ENCODE assay signal across 11 mouse cellular contexts in the genomic region with DNA sequence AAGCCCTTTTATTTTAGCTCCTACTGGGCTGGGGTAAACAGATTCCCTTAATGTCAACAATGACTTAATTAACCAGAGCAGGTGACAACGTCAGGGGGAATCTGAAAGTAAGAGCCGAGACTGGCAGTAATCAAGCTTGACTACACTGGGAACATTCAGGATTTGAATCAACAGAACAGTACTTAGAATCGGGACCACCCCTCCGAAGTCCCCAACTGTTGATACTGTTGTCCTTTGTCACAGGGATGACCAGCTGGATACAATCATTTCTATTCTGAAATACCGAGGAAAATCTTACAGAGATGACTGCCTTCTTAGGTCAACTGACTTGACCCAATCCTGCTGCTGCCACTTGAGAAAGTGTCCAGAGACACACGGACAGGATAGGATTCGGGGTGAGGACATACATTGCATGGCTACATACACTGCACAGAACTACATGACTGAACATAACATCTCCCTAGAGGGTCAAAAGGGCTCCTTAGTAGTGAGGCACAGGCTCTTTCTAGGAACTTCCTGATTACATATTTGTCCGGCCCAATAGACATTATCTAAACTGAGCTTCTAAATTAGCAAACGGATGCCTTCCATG.
DNase-seq lines count a peak whose midpoint lies in the region; ATAC-seq and TF ChIP-seq lines count a peak whose summit lies in the region.
"Had no signal": no experiment of that assay in that cellular context is flagged by ENCODE, and none has a peak within 500 bp of the region (broad histone marks: within the 10 kb centered on the region; RNA-seq: fewer than 3 reads in every experiment).

No protein-coding gene starts in this region.

- WGBS in lung, postnatal 0 days = 6% methylated on average over 9 of the region's 9 CpGs
- WGBS in forebrain, embryonic 15.5 days = 20% methylated on average over 9 of the region's 9 CpGs
- WGBS in intestine, postnatal 0 days = 16% methylated on average over 9 of the region's 9 CpGs
- 19% methylated on average over 9 of the region's 9 CpGs for WGBS in stomach, embryonic 15.5 days

- TF ChIP-seq CTCF in lung, postnatal 0 days (IDR thresholded peaks at IDR 0.05) = no peak
- no peak for TF ChIP-seq CTCF in intestine, postnatal 0 days (IDR thresholded peaks at IDR 0.05; ENCODE audit: low read depth)

- no peak for TF ChIP-seq EP300 in lung, postnatal 0 days (IDR thresholded peaks at IDR 0.05)

- H3K27me3 ChIP-seq in lung, postnatal 0 days (replicated peaks; ENCODE audit: insufficient read depth, low read length) = no peaks in the 10 kb centered on the region
- H3K27me3 ChIP-seq in forebrain, embryonic 15.5 days = no peaks in the 10 kb centered on the region
- no peaks in the 10 kb centered on the region for H3K27me3 ChIP-seq in intestine, postnatal 0 days (replicated peaks; ENCODE audit: control insufficient read depth, insufficient read depth, low read length)
- no peaks in the 10 kb centered on the region for H3K27me3 ChIP-seq in stomach, embryonic 15.5 days (replicated peaks)

- peak overlapping the region; percentile 60 for H3K27ac ChIP-seq in lung, postnatal 0 days (ENCODE audit: low read length)
- no peak overlapping the region for H3K27ac ChIP-seq in forebrain, embryonic 15.5 days (replicated peaks)
- no peak overlapping the region for H3K27ac ChIP-seq in intestine, postnatal 0 days (ENCODE audit: low read depth, low read length)
- peak overlapping the region; percentile 41; the same call in 1 of the 2 replicates for H3K27ac ChIP-seq in stomach, embryonic 15.5 days
- H3K27ac ChIP-seq: liver, embryonic 14.5 days had no signal

- H3K36me3 ChIP-seq in lung, postnatal 0 days (ENCODE audit: insufficient read depth, low read length) = no peaks in the 10 kb centered on the region
- no peaks in the 10 kb centered on the region for H3K36me3 ChIP-seq in forebrain, embryonic 15.5 days
- no peaks in the 10 kb centered on the region; the same call in 1 of the 2 replicates for H3K36me3 ChIP-seq in intestine, postnatal 0 days (ENCODE audit: control insufficient read depth, insufficient read depth)
- H3K36me3 ChIP-seq in stomach, embryonic 15.5 days = no peaks in the 10 kb centered on the region; the same call in 1 of the 2 replicates

- H3K9me3 ChIP-seq in lung, postnatal 0 days (ENCODE audit: low read length) = no peaks in the 10 kb centered on the region
- no peaks in the 10 kb centered on the region for H3K9me3 ChIP-seq in forebrain, embryonic 15.5 days
- no peaks in the 10 kb centered on the region for H3K9me3 ChIP-seq in intestine, postnatal 0 days (ENCODE audit: control insufficient read depth)
- no peaks in the 10 kb centered on the region for H3K9me3 ChIP-seq in stomach, embryonic 15.5 days

- H3K9ac ChIP-seq in lung, postnatal 0 days (replicated peaks; ENCODE audit: low read depth) = no peak overlapping the region
- no peak overlapping the region for H3K9ac ChIP-seq in forebrain, embryonic 15.5 days (replicated peaks)
- no peak overlapping the region for H3K9ac ChIP-seq in intestine, postnatal 0 days (ENCODE audit: low read depth, low read length)
- H3K9ac ChIP-seq in stomach, embryonic 15.5 days = no peak overlapping the region
- H3K9ac ChIP-seq: liver, embryonic 14.5 days had no signal

- H3K4me1 ChIP-seq in lung, postnatal 0 days (ENCODE audit: insufficient read depth, low read depth, low read length) = peaks cover 38% of the 10 kb centered on the region; the same call in 1 of the 2 replicates
- H3K4me1 ChIP-seq in forebrain, embryonic 15.5 days = peaks cover 71% of the 10 kb centered on the region
- H3K4me1 ChIP-seq in intestine, postnatal 0 days (replicated peaks; ENCODE audit: control insufficient read depth, insufficient read depth, low read length) = peaks cover 16% of the 10 kb centered on the region
- peaks cover 28% of the 10 kb centered on the region for H3K4me1 ChIP-seq in stomach, embryonic 15.5 days

- DNase-seq in lung, postnatal 0 days (ENCODE audit: low spot score) = peak; percentile 63
- DNase-seq in lung, postnatal 10 days = no peak
- no peak for DNase-seq in ovary, postnatal 36 days (ENCODE audit: low spot score)
- DNase-seq: cerebellum, postnatal 36 days; gastrocnemius, postnatal 36 days; kidney, postnatal 4 days had no signal

- peak; percentile 62 for ATAC-seq in lung, postnatal 0 days
- ATAC-seq in forebrain, embryonic 15.5 days (replicated peaks) = peak; percentile 6; the same call in 1 of the 2 replicates
- ATAC-seq in intestine, postnatal 0 days = no peak
- ATAC-seq in stomach, embryonic 15.5 days (ENCODE audit: insufficient read depth, low FRiP score, low read depth) = no peak
- ATAC-seq in megakaryocyte-erythroid progenitor cell, adult 5-6 weeks (replicated peaks; ENCODE audit: low FRiP score, low TSS enrichment, poor library complexity, severe bottlenecking) = no peak

- peak overlapping the region; percentile 41 for H3K4me2 ChIP-seq in lung, postnatal 0 days (replicated peaks; ENCODE audit: low read depth, low read length)
- peak overlapping the region; percentile 27 for H3K4me2 ChIP-seq in forebrain, embryonic 15.5 days (replicated peaks)
- peak overlapping the region; percentile 45 for H3K4me2 ChIP-seq in intestine, postnatal 0 days (replicated peaks; ENCODE audit: low read depth)
- H3K4me2 ChIP-seq in stomach, embryonic 15.5 days = peak overlapping the region; percentile 76

- no peak overlapping the region for H3K4me3 ChIP-seq in lung, postnatal 0 days (ENCODE audit: low read depth, low read length)
- H3K4me3 ChIP-seq in forebrain, embryonic 15.5 days = 0 out of 2 replicates have a peak overlapping the region, but pooled peaks have one; percentile 2
- H3K4me3 ChIP-seq in intestine, postnatal 0 days (ENCODE audit: low read depth, low read length) = peak overlapping the region; percentile 12; the same call in 1 of the 2 replicates
- H3K4me3 ChIP-seq in stomach, embryonic 15.5 days (replicated peaks) = peak overlapping the region; percentile 68

Comparison
In these comparisons a context has a peak if more than half of its experiments do, and no peak if none do; other contexts are left out.
1. ATAC-seq: peak in lung, postnatal 0 days (single experiment) and forebrain, embryonic 15.5 days (single experiment); none in intestine, postnatal 0 days (single experiment), stomach, embryonic 15.5 days (single experiment) and megakaryocyte-erythroid progenitor cell, adult 5-6 weeks (single experiment).
2. H3K27ac ChIP-seq: peak in lung, postnatal 0 days (single experiment) and stomach, embryonic 15.5 days (single experiment); none in forebrain, embryonic 15.5 days (single experiment) and intestine, postnatal 0 days (single experiment).
3. Peak in every context shown above with its lines, with median percentiles within 50 percentile points of each other: H3K4me2 ChIP-seq.